Mouse (Mus musculus) urinary bladder, adult 2 months (tissue): ENCODE results near the gene Fam126a. TPM values are rescaled to one million over a fixed set of nuclear protein-coding genes. Genes with fewer than 3 reads are reported as not detected.

Experiments
- DNase-seq: peaks from one replicate; pipeline ENCODE4 v3.0.0; 2022; ENCODE audit warnings: low spot score
- polyA plus RNA-seq: library from polyadenylated mRNA; depleted of rRNA; stranded (reverse); fragments of >200 nt; gene quantifications from 2 replicates; pipeline ENCODE4 v1.2.3, GENCODE M21; 2012

Gene Fam126a
- polyA plus RNA-seq, 1 experiment = 16.7 TPM

DNA sequence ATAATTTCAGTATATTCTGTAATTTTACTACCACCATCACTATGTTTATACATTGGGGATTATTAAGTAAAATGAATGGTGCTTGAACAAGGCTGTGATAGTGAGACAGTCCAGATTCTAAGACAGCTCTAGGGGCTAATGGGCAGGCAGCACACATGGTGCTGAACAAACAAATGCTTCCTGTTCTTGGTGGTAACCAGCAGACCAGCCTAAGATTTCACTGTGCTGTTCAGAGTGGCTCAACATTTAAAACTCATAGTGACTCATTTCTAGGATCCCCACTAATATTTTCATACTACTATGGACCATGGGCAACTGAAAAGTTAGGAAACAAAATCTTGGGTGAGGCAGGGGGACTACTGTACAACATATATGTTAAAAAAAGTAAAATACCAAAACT is 10.1 kb upstream of the Fam126a start:
- DNase-seq = no peak

- no peak for DNase-seq
These were observed 8.9 kb upstream of the Fam126a start for GRCm38 (mm10) chr5:24039423-24039822.

GRCm38 (mm10) chr5:24038819-24039218 is 8.3 kb upstream of the Fam126a start:
- DNase-seq = no peak

DNA sequence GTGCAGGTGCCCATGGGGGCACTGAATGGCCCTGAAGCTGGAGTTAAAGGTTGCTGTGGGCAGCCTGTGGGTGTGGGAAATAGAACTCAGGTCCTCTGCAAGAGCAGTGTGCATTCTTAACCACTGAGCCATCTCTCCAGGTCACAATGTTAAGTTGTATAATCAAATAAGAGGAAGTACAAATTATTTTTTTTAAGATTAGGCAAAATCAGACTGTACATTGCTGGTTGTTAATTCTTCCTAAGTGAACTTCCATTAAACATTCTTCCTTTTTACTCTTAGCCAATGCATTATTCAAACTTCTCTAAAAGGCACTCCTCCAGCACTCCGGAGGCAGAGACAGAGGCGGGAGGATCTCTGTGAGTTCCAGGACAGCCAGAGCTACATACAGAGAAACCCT is 7.7 kb upstream of the Fam126a start:
- DNase-seq = no peak

- no peak for DNase-seq
These were observed 6.2 kb upstream of the Fam126a start for GRCm38 (mm10) chr5:24036731-24037130.

GRCm38 (mm10) chr5:24034970-24035369 is 4.5 kb upstream of the Fam126a start:
- no peak for DNase-seq

DNA sequence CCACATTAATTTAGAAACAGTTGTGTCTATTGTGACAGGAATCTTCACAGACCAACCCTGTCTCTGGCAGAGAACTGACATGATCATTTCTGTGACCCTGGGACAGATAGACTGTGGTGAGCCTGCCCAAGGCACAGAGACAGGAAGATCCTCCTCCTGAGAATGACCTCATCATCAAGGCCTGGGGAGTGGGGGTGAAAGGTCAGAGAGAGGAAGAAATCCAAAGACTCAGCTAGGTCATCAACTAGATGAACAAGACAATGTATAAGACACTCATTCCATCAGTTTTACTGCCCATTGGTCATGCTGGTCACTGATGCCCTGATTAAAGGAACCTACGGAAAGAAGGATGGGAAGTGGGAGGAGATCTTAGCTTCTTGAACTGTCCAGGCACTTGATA is 3.6 kb upstream of the Fam126a start:
- DNase-seq = no peak

GRCm38 (mm10) chr5:24029946-24030578 is 428 bp downstream of the Fam126a start:
- no peak for DNase-seq

- no peak for DNase-seq
These were observed 1.1 kb downstream of the Fam126a start for GRCm38 (mm10) chr5:24029331-24029771.

GRCm38 (mm10) chr5:24024957-24025356 is 5.5 kb downstream of the Fam126a start:
- no peak for DNase-seq

DNA sequence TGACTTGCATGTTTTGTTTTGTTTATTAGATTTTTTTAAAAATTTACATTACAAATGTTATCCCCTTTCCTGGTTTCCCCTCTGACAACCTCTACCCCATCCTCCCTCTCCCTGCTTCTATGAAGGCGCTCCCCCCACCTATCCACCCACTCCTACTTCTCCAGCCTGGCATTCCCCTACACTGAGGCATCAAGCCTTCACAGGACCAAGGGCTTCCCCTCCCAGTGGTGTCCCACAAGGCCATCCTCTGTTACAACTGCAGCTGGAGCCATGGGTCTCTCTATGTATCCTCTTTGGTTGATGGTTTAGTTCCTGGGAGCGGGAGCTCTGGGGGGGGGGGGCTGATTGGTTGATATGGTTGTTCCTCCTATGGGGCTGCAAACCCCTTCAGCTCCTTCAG is 7.3 kb downstream of the Fam126a start:
- DNase-seq = no peak

GRCm38 (mm10) chr5:24021683-24022082 is 8.8 kb downstream of the Fam126a start:
- DNase-seq = no peak

- no peak for DNase-seq
These were observed 10.1 kb downstream of the Fam126a start for GRCm38 (mm10) chr5:24020380-24020779.

GRCm38 (mm10) chr5:24019341-24020185 is 10.9 kb downstream of the Fam126a start:
- no peak for DNase-seq

GRCm38 (mm10) chr5:24018621-24019261 is 11.7 kb downstream of the Fam126a start:
- DNase-seq = no peak

- DNase-seq = no peak
These were observed 13.6 kb downstream of the Fam126a start for GRCm38 (mm10) chr5:24016912-24017311.

DNA sequence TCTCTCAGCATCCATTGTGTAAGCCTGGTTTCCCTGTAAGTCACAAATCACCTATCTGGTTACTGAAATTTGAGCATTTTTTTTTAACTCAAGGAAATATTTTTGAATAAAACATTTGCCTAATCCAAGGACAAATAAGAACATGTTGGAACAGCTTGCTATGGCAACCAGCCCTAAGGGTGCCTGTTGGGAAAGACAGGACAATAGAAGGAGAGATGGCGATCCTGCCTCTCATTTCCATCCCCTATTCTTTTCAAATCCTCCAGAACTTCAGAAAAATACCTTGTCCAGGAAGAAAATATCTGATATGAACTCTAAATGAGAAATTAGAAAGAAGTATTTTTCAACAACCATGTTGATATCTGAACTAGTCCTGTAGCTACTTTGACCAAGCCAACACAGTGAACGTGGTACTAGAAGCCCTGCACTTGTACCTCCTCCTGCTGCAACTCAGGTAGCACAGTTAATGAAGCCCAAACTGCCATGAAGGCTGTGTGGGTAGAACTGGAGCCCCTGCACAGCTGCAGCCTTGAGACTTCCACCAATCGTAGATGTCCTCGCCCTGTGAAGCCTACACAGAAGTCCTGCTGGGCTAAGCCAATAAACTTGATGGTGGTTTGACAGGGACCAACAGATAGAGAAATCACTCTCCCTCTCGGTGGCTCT is 17.0 kb downstream of the Fam126a start:
- DNase-seq = no peak

GRCm38 (mm10) chr5:23999083-23999671 is 31.3 kb downstream of the Fam126a start:
- no peak for DNase-seq

GRCm38 (mm10) chr5:23995951-23996350 is 34.5 kb downstream of the Fam126a start:
- no peak for DNase-seq

GRCm38 (mm10) chr5:23994929-23995328 is 35.6 kb downstream of the Fam126a start:
- no peak for DNase-seq

- DNase-seq = no peak
These were observed 36.3 kb downstream of the Fam126a start for GRCm38 (mm10) chr5:23994231-23994630.

DNA sequence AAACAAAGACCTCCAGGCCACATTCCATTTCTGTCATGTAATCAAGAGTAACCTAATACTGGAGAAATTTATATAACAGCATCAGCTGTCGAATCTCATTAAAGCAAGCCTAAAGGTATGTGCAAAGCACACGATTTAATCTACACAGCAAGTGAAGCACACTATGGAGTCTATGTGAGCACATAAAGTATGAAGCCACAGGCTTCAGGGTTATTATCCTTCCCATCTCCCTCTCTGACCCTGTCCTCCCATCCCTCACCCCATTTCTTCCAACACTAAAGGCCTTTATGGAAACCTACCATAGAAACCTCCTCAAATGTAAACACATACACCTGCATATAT is 37.0 kb downstream of the Fam126a start:
- no peak for DNase-seq
